In genomic region chr4:118261291-118261690, GRCm38 (mm10) we compare ENCODE assay signal across 8 mouse cellular contexts. TPM values are rescaled to one million over a fixed set of nuclear protein-coding genes. Genes with fewer than 3 reads are reported as not detected.
A peak's percentile ranks its signal among the peaks of the same experiment; 100 is the strongest.
DNase-seq lines count a peak whose midpoint lies in the region; ATAC-seq and TF ChIP-seq lines count a peak whose summit lies in the region.

No protein-coding gene starts in this region.

- no peaks in the 10 kb centered on the region for H3K9me3 ChIP-seq in liver, embryonic 15.5 days (replicated peaks)
- no peaks in the 10 kb centered on the region for H3K9me3 ChIP-seq in stomach, postnatal 0 days (ENCODE audit: control insufficient read depth, low read length)

- DNase-seq in embryo, embryonic 10.5 days (ENCODE audit: low spot score): peak; percentile 42
- no peak for DNase-seq in embryo, embryonic 10 days (ENCODE audit: low spot score)
- DNase-seq in thymus, adult 2 months: no peak
- DNase-seq in thymus, postnatal 14 days: no peak
- no peak for DNase-seq in stomach, postnatal 0 days (ENCODE audit: low spot score)
- DNase-seq in cerebellum, adult 11-12 months: no peak

- no peak for TF ChIP-seq POLR2A in thymus, adult 2 months (IDR thresholded peaks at IDR 0.05; ENCODE audit: control insufficient read depth, extremely low read depth, insufficient read depth, low read length, poor library complexity)

- H3K9ac ChIP-seq in liver, embryonic 15.5 days: no peak overlapping the region
- H3K9ac ChIP-seq in stomach, postnatal 0 days (ENCODE audit: low read length): peak overlapping the region; percentile 54; the same call in 1 of the 2 replicates

- peak overlapping the region; percentile 62; the same call in 1 of the 2 replicates for H3K4me2 ChIP-seq in liver, embryonic 15.5 days
- peak overlapping the region; percentile 83 for H3K4me2 ChIP-seq in stomach, postnatal 0 days (replicated peaks; ENCODE audit: low read depth)

- no peaks in the 10 kb centered on the region for H3K27me3 ChIP-seq in thymus, adult 2 months (ENCODE audit: control insufficient read depth, insufficient read depth, low read length)
- H3K27me3 ChIP-seq in liver, embryonic 15.5 days: peaks cover 5% of the 10 kb centered on the region
- H3K27me3 ChIP-seq in stomach, postnatal 0 days (ENCODE audit: control insufficient read depth, insufficient read depth, low read length): no peaks in the 10 kb centered on the region

- peak overlapping the region; percentile 16; the same call in 1 of the 2 replicates for H3K27ac ChIP-seq in thymus, adult 2 months (ENCODE audit: control insufficient read depth, insufficient read depth, low read length)
- no peak overlapping the region for H3K27ac ChIP-seq in liver, embryonic 15.5 days (replicated peaks)
- H3K27ac ChIP-seq in stomach, postnatal 0 days (replicated peaks): no peak overlapping the region; the same call in 1 of the 2 replicates

- no peak overlapping the region for H3K4me3 ChIP-seq in thymus, adult 2 months (ENCODE audit: control insufficient read depth, insufficient read depth, low read length)
- no peak overlapping the region for H3K4me3 ChIP-seq in liver, embryonic 15.5 days (replicated peaks)
- H3K4me3 ChIP-seq in stomach, postnatal 0 days (ENCODE audit: low read depth, low read length): peak overlapping the region; percentile 47

- 54% methylated on average over 5 of the region's 5 CpGs for WGBS in thymus, adult 2 months
- WGBS in liver, embryonic 15.5 days (ENCODE audit: insufficient replicate concordance): 34% methylated on average over 5 of the region's 5 CpGs
- WGBS in stomach, postnatal 0 days: 22% methylated on average over 5 of the region's 5 CpGs

- TF ChIP-seq EP300 in stomach, postnatal 0 days (optimal IDR thresholded peaks at IDR 0.05): no peak

- no peaks in the 10 kb centered on the region for H3K36me3 ChIP-seq in thymus, adult 2 months (ENCODE audit: control insufficient read depth, insufficient read depth, low read length)
- 0 out of 2 replicates have a peak, but pooled peaks cover 4% of the 10 kb centered on the region for H3K36me3 ChIP-seq in liver, embryonic 15.5 days (replicated peaks)
- peaks cover 8% of the 10 kb centered on the region; the same call in 1 of the 2 replicates for H3K36me3 ChIP-seq in stomach, postnatal 0 days (ENCODE audit: control insufficient read depth, insufficient read depth, low read length)

- ATAC-seq in liver, embryonic 15.5 days (ENCODE audit: insufficient read depth): no peak
- ATAC-seq in stomach, postnatal 0 days (ENCODE audit: low FRiP score, low TSS enrichment): no peak; the same call in 1 of the 2 replicates
- ATAC-seq in frontal cortex, adult (ENCODE audit: low TSS enrichment): no peak

- no peak for TF ChIP-seq CTCF in thymus, adult 2 months (IDR thresholded peaks at IDR 0.05; ENCODE audit: borderline replicate concordance, control insufficient read depth, extremely low read depth, insufficient read depth, low read length, poor library complexity)
- no peak for TF ChIP-seq CTCF in stomach, postnatal 0 days (IDR thresholded peaks at IDR 0.05; ENCODE audit: low read depth)

- peaks cover 96% of the 10 kb centered on the region for H3K4me1 ChIP-seq in thymus, adult 2 months (replicated peaks; ENCODE audit: control insufficient read depth, insufficient read depth, low read length)
- H3K4me1 ChIP-seq in liver, embryonic 15.5 days (replicated peaks): peaks cover 21% of the 10 kb centered on the region
- H3K4me1 ChIP-seq in stomach, postnatal 0 days (replicated peaks; ENCODE audit: control insufficient read depth, insufficient read depth): peaks cover 5% of the 10 kb centered on the region; the same call in 1 of the 2 replicates

RNA-seq across cellular contexts. Expression of gene Ptprf, which starts 29.9 kb away (rescaled TPM):
- polyA plus RNA-seq in thymus, adult 2 months (2012; rRNA removed): 165 and 202 TPM in 2 replicates
- 9.8 and 12.7 TPM in 2 replicates for polyA plus RNA-seq in liver, embryonic 15.5 days (2015; fragmentation: Nextera tagmentation; extraction: Ambion mirVana)
- polyA plus RNA-seq in stomach, postnatal 0 days (2015; fragmentation: Nextera tagmentation; extraction: Ambion mirVana): 30.1 and 34.1 TPM in 2 replicates
